Mouse (Mus musculus): ENCODE data around the gene Lypd8.
"Not testable (repeated sequence)": the region's sequence is repeated elsewhere in the genome, so short reads cannot be mapped to it uniquely, and the experiment has no call there.

Lypd8 gene

DNA sequence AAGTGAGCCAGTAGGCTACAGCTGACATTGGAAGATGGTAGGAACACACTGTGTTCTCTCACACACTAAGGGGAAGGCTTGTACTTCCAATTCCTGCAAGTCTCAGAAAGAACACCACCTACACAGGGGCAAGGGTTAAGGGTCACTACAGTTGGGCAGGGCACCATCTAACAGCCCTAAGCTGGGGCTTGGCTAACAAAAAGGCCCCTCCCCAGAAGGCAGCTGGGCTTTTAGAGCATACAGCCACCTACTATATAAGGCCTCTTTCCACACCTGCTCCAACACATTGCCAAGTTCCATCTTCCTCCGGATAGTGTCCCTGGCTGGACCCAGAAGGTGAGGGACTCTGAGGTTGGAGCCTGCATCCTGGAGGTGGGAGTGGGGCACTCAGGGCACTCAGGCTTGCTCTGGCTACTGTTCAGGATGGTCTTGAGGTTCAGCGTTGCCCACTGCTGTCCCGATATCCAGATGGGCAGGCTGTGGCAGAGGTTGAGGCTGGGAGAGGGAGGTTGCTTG, at the start of gene Lypd8:
Lypd8 (plus strand) TSS at position 281 of the 516 bp plus-strand sequence.
- peak; percentile 28 for DNase-seq (ENCODE audit: low read depth, low spot score)

DNA sequence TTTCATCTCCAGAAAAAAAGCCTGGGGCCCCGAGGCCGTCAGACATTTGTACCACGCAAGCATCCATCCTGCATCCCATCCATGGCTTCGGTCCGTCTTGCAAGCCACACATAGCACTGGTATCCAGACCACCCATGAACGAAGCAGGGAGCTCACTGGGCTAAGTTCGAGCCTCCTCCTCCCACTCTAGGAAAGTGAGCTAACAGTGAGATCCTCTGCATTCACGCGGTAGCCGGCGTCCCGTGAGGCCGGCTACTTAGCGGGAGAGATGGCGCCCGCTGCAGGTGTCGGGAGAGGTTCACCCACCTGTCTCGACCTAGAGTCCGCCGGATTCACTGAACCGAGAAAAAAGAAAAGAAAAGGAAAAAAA, 49.0 kb upstream of the Lypd8 start:
- no peak for DNase-seq (ENCODE audit: low read depth, low spot score)

DNA sequence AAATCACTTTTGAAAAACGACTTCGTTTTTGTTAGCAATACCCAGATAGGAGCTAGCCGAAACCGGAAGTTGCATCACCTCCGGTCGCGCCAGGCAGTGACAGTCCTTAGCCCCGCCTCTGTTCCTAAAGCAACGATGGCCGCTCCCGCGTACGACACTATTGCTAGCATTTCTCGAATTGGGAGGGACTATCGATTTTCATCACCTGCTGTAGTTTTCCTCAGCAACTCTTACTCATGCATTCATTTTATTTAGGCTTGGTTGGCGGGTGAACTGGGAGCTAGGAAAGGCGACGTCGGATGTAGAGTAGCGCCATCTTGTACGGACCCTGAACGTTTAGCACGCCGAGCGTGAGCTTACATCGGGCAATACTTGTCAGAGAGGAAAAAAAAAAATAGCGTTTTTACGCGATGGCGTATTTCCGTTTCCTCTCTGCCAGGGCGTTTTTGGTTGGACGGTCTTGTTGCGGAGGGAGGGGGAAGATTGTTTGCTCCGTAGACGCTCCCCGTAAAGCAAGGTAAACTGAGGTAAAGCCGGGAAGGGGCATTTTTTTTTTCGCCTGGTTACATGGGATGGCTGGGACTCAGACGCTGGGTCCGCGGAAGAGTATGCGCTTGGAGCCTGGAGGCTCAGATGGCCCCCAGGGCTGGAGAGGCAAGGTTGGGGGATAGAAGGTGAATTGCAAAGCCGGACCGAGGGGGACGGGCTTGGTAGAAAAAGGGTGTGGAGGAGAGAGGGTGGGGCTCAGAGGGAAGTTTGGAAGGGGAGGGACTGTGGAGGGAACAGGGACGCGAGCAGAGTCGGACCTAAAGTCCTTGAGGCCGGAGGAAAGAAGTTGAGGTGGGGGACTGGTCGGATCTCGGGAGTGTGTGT, 48.3 kb upstream of the Lypd8 start, which contains the start of the genes Zfp672 and Sh3bp5l:
Zfp672 (minus strand) TSS at position 64 of the 873 bp plus-strand sequence.
Sh3bp5l (plus strand) TSS at position 449 of the 873 bp plus-strand sequence.
- peak; percentile 99 for DNase-seq (ENCODE audit: low read depth, low spot score)

DNA sequence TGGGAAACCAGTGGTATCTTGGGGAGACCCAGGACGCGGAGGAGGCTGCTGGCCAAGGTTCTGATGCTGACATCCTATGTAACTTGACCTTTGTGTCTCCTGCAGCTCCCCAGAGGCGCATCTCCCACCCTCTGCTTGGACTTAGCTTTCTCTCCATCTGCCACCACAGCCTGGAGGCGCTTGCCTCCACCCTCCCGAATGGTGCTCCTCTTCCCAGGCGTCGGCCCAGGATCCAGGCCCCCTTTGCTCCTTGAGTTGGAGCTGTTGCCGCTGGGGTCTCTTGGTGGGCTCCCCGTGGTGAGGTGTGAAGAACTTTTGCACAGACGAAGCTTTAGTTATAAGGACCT, 47.7 kb upstream of the Lypd8 start:
- DNase-seq (ENCODE audit: low read depth, low spot score): no peak

DNA sequence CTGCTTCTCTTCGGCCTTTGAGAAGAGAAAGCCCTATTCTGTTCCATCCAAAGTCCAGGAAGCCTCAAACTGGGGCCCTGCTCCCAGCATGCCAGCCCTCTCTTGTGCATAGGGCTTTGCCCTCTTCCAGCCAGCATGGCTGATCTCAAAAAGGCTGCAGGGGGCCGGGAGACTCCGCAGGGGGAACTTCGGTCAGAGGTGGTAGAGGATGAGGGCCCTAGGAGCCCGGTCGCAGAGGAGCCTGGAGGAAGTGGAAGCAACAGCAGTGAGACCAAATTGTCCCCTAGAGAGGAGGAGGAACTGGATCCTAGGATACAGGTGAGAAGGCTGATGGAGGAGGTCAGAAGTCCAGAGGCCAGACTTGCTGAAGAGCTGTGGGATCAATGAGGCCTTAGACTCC, 47.3 kb upstream of the Lypd8 start:
- no peak for DNase-seq (ENCODE audit: low read depth, low spot score)

DNA sequence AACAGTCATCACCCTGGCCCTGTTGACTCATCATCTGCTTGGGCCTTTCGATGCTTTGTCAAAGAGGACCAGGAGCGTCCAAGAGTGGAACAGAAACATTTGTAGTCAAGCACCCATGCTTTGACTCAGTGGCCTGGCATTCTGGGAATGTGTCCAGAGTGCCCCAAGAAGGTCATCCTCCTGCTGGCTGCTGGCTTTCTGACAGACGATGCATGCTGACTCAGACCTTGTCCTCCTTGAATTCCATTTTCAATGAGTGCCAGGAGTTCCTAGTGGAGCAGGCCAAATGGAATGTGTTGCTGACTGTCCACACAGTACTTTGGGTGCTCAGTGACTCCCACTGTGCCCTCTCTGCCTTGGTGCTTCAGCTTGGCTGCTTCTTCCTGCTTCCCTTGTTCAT, 44.1 kb upstream of the Lypd8 start:
- DNase-seq (ENCODE audit: low read depth, low spot score): peak; percentile 75

DNA sequence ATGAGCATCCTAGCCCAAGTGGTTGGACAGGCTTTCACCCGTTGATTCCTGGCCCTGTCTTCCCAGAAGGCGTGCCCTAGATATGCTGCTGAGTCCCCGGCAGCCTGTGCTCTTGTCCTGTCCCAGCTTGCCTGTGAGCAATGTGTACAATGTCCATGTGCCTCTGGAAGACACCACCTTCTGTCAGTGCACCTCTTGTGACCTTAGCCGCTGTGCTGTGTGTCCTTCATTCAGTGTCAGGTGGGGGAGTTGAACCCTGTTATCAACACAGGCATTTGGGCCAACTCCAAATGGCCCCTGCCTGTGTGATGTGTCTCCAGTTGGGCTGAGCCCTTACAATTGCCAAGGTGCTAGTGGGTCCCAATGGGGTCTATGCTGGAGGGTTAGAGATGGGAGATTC, 32.1 kb upstream of the Lypd8 start:
- no peak for DNase-seq (ENCODE audit: low read depth, low spot score)

DNA sequence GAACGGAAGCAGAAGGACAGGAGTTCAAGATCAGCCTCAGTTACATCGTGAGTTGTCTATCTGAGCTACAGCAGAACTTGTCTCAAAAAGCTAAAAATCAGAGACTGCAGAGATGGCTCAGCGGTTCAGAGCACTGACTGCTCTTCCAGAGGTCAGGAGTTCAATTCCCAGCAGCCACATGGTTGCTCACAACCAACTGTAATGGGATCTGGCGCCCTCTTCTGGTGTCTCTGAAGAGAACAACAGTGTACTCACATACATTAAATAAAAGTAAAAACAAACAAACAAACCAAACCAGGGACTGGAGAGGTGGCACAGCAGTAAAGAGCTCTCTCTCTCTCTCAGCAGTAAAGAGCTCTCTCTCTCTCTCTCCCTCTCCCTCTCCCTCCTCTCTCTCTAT, 28.2 kb upstream of the Lypd8 start:
- no peak for DNase-seq (ENCODE audit: low read depth, low spot score)

DNA sequence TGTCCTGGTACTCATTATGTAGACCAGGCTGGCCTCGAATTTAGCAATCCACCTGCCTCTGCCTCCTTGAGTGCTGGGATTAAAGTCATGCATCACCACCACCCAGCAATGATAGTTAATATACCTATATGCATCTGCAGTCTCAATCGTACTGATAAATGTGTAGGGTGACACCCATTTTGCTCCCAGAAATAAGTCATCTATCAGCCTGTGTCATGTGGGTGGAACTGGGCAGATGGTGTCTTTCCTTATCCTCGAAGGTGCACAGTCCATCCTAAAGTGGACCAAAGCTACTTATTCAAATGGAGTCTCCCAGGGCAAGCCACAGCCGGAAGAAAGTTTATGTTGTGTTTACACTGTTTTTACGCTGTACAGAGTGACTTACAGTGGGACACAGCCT, 27.7 kb upstream of the Lypd8 start:
- no peak for DNase-seq (ENCODE audit: low read depth, low spot score)

DNA sequence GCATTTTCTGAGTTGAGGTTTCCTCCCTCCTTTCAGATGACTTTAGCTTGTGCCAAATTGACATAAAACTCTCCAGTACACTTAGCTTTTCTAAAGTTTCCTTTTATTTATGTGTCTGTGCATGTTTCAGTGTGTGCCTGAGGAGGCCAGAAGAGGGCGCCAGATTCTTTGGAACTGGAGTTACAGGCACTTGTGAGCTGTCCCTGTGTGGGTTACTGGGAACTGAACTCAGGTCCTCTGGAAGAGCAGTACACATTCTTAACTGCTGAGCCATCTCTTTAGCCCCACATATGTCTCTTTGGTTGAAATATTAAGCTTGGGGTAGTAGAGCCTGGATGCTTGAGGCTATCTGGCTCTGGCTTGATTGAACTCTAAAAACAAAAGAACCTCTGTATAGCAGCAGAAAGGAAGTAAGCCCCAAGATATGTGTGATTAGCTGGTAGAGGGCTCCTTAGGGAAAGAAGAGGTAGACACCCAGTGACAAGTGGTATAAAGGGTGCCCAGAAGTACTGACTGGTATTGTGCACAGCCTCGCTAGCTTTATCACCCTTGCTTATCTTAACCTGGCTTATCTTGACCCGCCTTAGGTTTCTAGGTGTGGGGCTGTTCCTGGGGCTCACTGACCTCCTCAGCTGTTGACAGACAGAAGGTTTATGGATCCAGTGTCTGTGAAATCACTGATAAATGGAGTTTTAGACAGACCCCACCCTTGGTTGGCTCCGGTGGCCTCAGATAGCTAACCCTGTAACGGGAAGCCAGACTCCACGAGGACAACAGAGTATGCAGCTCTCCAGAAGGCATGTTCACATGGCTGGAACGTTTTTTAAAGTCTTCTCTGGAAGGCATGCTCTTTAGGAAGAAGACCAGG, 25.9 kb upstream of the Lypd8 start:
- no peak for DNase-seq (ENCODE audit: low read depth, low spot score)

DNA sequence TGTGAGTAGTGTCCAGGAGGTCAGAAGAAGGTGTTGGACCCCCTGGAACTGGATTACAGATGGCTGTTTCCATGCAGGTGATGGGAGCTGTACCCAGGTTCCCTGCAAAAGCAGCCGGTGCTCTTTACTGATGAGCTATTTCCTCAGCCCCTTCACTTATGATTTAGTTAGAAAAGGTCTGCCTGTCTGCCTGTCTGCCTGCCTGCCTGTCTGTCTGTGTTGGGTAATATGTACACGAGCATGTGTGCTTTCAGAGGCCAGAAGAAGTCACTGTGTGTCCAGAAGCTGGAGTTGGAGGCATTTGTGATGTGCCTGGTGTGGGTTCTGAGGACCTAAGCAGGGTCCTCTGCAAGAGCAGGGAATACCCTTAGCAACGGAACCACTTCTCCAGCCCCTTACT, 25.1 kb upstream of the Lypd8 start:
- DNase-seq (ENCODE audit: low read depth, low spot score): no peak

DNA sequence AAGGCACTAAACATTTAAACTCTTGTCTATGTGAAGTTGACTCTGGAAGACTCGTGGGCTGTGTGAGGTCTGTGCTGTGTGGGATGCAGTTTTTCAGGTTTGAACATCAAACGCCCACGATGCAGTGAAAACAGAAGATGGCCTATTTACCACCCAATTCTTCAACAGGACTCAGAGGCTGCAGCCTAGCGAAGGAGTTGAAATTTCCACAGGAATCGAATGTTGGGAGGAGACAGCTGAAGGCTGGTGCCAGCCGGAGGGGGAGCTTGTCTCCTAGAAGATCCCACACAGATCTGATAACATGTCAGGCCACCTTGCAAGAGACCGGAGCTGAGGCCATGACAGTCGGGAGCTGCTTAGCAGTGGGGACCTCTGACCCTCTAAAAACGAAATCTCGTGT, 24.4 kb upstream of the Lypd8 start:
- peak; percentile 83 for DNase-seq (ENCODE audit: low read depth, low spot score)

DNA sequence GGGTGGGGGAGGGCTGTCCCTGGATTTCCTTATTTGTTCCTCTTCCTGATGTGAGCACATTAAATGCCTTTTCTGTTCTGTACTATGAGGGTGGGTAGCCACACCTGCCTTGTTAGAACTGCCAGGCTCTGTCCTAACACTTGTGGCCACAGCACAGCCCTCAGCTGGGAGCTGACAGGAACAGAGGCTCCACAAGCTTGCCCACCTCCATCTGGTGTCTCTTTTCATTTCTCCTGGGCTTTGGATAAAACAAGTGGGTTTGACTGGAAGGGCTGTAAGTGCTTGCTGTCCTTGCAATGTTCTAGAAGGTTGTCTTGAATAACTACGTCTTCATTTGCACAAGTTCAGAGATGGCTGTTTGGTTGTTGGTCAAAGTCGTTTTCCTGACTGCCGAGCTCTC, 23.9 kb upstream of the Lypd8 start:
- DNase-seq (ENCODE audit: low read depth, low spot score): peak; percentile 82

DNA sequence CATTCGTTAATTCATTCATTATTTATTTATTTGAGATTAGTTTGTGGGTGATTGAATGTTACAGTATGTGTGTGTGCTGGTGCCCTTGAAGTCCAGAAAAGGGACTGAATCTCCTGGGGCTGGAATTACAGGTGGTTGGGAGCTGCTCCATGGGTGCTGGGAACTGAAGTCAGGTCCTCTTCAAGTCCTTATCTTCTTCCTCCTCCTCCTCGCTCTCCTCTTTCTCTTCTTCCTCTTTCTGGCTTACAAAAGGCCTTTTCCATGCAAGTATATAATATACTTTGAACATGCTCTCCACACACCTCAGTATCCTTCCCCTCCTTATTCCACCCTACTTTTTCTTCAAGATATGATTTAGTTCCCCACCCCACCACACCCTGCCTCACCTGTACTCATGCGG, 21.8 kb upstream of the Lypd8 start:
- no peak for DNase-seq (ENCODE audit: low read depth, low spot score)

DNA sequence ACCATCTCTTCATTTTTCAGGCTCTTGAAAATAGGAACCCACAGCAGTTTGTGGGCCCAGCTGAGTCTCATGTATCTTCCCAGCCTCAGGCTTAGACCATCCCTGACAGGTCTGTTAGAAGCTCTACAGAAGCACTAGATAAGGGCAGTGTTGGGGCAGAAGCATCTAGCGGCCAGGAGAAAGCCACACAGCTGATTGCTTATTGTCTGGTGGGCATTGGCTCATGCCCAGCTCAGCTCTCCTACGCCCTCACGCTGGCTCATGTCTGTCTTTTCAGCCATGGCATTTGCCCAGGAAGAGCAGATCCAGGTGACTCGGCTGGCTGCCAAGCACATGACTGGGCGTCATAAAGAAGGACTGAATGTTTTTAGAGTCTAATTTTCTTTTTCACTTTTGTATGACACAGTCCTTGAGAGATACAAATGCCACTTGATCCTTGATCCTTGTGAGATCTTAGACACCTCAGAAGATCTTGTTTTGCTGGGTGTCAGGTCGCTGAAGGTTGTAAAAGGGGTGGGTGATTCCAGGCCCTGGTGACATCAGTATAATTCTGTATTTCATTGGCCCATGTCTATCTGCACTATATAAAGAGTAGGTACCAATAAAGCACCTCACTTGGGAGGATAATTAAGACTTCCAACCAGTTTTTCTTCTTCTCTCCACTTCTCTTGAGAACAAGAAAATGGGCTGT, 20.9 kb upstream of the Lypd8 start:
- DNase-seq (ENCODE audit: low read depth, low spot score): no peak

DNA sequence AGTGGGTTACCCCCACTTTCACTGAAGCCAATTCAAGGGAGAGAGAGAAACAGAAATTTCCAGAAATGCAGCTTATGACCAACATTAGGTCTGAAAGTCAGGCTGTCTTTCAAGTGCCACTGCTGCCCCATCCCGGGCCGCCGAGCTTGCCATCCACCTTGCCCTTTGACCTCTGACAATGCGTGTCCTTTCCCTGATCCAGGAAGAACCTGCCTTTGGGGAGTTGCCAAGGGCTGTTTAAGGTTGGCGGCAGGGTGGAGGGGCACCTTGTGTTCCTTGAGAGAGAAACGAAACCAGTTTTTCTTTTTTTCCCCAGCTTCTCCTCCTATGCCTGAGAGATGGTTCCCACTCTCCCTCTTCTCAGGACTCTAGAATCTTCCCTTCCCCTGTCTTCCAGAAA, 16.3 kb upstream of the Lypd8 start:
- not testable (repeated sequence) for DNase-seq (ENCODE audit: low read depth, low spot score)

DNA sequence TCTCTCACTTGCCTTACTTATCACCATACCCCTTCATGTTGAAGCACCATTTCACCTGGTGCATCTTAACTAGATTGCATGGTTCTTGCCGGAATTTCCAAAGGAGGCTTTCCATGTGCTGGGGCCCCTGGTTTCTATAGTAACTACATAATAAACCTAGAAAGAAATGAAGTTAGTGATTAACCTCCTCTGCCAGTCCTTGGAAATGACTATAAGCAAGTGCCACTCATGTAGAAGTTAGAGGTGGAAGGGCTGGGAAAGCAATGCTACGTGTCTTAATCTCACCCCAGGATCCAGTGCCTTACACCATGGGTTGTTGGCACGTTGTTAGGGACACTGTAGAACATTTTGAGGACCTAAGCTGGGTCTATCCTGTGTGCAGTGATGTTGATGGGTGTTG, 14.4 kb upstream of the Lypd8 start:
- DNase-seq (ENCODE audit: low read depth, low spot score): no peak

DNA sequence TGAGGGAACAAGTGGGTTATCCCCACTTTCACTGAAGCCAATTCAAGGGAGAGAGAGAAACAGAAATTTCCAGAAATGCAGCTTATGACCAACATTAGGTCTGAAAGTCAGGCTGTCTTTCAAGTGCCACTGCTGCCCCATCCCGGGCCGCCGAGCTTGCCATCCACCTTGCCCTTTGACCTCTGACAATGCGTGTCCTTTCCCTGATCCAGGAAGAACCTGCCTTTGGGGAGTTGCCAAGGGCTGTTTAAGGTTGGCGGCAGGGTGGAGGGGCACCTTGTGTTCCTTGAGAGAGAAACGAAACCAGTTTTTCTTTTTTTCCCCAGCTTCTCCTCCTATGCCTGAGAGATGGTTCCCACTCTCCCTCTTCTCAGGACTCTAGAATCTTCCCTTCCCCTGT, 12.7 kb upstream of the Lypd8 start:
- DNase-seq (ENCODE audit: low read depth, low spot score): not testable (repeated sequence)

DNA sequence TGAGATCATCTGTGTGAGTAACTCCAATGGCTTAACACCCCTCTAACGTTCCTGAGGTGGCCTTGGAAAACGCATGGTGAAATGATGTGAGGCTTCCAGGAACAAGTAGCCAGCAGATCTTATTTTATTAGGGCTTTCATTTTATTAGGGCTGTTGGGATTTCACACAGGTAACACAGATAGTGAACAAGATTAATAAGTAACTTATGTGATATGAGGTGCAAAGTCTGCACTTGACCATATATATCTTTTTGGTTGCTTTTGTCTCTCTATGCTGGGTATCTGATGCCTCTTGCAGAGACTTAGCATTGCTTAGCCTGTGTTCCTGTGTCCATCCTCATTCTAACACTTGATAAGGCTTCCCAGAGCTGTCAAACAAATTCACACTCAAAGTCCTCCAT, 1.6 kb upstream of the Lypd8 start:
- no peak for DNase-seq (ENCODE audit: low read depth, low spot score)

DNA sequence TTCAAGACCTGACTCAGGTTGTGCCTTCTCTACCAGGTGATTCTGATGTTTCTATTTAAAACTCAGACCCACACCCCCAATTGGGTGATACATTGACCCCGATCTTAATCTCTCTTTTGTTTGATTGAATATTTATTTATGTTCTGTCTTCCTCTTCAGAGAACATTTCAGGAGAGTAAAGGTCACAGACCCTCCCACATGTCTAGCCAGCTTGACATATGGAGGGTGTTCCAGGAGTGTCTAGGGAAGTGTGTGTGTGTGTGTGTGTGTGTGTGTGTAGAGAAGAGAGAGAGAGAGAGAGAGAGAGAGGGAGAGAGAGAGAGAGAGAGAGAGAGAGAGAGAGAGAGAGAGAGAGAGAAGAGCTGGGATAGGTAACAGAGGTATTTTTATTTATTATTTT, 1.2 kb upstream of the Lypd8 start:
- no peak for DNase-seq (ENCODE audit: low read depth, low spot score)

DNA sequence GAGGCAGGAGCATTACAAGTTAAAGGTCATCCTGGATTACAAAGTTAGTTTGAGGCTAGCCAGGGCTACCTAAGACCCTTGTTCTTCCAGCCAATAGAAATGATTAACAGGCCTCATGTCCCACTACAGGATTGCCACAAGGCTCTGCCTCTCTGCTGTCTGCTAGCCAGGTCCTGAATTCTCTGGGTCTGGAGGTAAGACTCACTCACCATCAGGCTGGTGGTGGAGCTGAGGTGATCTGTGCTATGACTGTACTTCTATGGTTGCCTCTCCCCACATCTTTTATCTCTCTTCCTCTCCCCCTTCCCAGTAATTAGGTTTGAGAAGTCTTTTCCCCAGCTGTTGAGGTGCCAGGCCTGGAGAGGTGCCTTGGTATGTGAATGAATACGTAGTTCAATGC, 673 bp downstream of the Lypd8 start:
- no peak for DNase-seq (ENCODE audit: low read depth, low spot score)

DNA sequence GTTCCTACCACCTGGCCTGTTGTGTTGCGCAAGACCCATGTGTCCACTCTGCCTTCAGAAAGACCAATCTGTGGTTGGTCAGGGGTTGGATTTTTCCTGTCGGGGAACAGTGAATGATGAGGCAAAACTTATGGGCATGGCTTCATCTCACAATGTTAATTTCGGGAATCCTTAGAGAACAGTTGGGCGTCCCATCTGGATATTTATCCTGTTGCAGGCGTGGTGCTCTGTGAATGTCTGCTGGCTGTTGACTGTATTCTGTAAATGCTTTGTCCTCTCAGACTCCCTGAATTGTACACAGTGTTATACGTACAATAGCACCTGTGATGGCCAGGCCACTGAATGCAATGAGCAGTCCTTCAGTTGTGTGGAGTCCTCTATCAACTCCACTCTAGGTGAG, 3.6 kb downstream of the Lypd8 start:
- DNase-seq (ENCODE audit: low read depth, low spot score): peak; percentile 34
